Mouse (Mus musculus) hematopoietic stem cell, adult 5-6 weeks (primary cell): ENCODE measurements around the gene Lims1. TPM values are rescaled to one million over a fixed set of nuclear protein-coding genes. Genes with fewer than 3 reads are reported as not detected.

Source experiments
- total RNA-seq: library from RNA; stranded (forward); fragments of 172-1452, 232-1000 nt; gene quantifications from 2 replicates; pipeline ENCODE4 v1.2.3, GENCODE M21; 2017

Gene Lims1
- total RNA-seq, 1 experiment from 2014 or later = 77.5 TPM

Other genes with a start within 250 kb of the Lims1 start
- gene AW822073, start 98.5 kb upstream of the Lims1 start, total RNA-seq = not detected in 2 replicates
- not detected in 2 replicates for gene Duxf3, start 90.8 kb upstream of the Lims1 start, total RNA-seq
- gene Gm4981, start 86.8 kb upstream of the Lims1 start, total RNA-seq = not detected in 2 replicates
- gene Gcc2, start 68.0 kb upstream of the Lims1 start, total RNA-seq = 41.5 and 75.5 TPM in 2 replicates
- 235 and 238 TPM in 2 replicates for gene Ranbp2, start 123.5 kb downstream of the Lims1 start, total RNA-seq
- 9.4 and 12.8 TPM in 2 replicates for gene Ccdc138, start 174.5 kb downstream of the Lims1 start, total RNA-seq